Mouse (Mus musculus): ENCODE data around the gene Fis1.
"Not testable (repeated sequence)": the region's sequence is repeated elsewhere in the genome, so short reads cannot be mapped to it uniquely, and the experiment has no call there.

Gene Fis1

GRCm38 (mm10) chr5:136953015-136953414 is at the start of gene Fis1:
Gene Fis1, plus strand, starts transcription at chr5:136953275.
- DNase-seq, result peak; percentile 98

GRCm38 (mm10) chr5:136904621-136905020 is 48.5 kb upstream of the Fis1 start:
- DNase-seq, result no peak

- DNase-seq, result peak; percentile 54
Observed at GRCm38 (mm10) chr5:136905630-136906029, 47.4 kb upstream of the Fis1 start.

GRCm38 (mm10) chr5:136907587-136907986 is 45.5 kb upstream of the Fis1 start:
- no peak for DNase-seq

GRCm38 (mm10) chr5:136907991-136908857 is 44.9 kb upstream of the Fis1 start, which contains the start of gene Ift22:
Gene Ift22, plus strand, starts transcription at chr5:136908150.
- DNase-seq, result peak; percentile 96

- no peak for DNase-seq
Observed at GRCm38 (mm10) chr5:136914183-136914582, 38.9 kb upstream of the Fis1 start.

- no peak for DNase-seq
Observed at GRCm38 (mm10) chr5:136917613-136918242, 35.3 kb upstream of the Fis1 start.

- peak; percentile 85 for DNase-seq
Observed at GRCm38 (mm10) chr5:136918655-136919472, 34.2 kb upstream of the Fis1 start.

- no peak for DNase-seq
Observed at GRCm38 (mm10) chr5:136919546-136920301, 33.4 kb upstream of the Fis1 start.

GRCm38 (mm10) chr5:136922830-136923229 is 30.2 kb upstream of the Fis1 start:
- DNase-seq, result no peak

- DNase-seq, result no peak
Observed at GRCm38 (mm10) chr5:136923751-136924478, 29.2 kb upstream of the Fis1 start.

GRCm38 (mm10) chr5:136929073-136929472 is 24.0 kb upstream of the Fis1 start:
- DNase-seq, result peak; percentile 92

- DNase-seq, result no peak
Observed at GRCm38 (mm10) chr5:136931896-136932295, 21.2 kb upstream of the Fis1 start.

GRCm38 (mm10) chr5:136932956-136933355 is 20.1 kb upstream of the Fis1 start:
- DNase-seq, result no peak

- no peak for DNase-seq
Observed at GRCm38 (mm10) chr5:136933930-136934329, 19.1 kb upstream of the Fis1 start.

- DNase-seq, result peak; percentile 39
Observed at GRCm38 (mm10) chr5:136935905-136936695, 17.0 kb upstream of the Fis1 start.

- no peak for DNase-seq
Observed at GRCm38 (mm10) chr5:136936750-136937149, 16.3 kb upstream of the Fis1 start.

- DNase-seq, result no peak
Observed at GRCm38 (mm10) chr5:136937621-136938020, 15.5 kb upstream of the Fis1 start.

- DNase-seq, result no peak
Observed at GRCm38 (mm10) chr5:136939284-136939683, 13.8 kb upstream of the Fis1 start.

GRCm38 (mm10) chr5:136940029-136940428 is 13.0 kb upstream of the Fis1 start:
- DNase-seq, result not testable (repeated sequence)

Measured in lung, postnatal 36 days (tissue).